ENCODE assay signal across 26 mouse cellular contexts in genomic region chr7:114083088-114083487, GRCm38 (mm10). TPM values are rescaled to one million over a fixed set of nuclear protein-coding genes. Genes with fewer than 3 reads are reported as not detected.
DNase-seq lines count a peak whose midpoint lies in the region; ATAC-seq lines count a peak whose summit lies in the region.
"Had no signal": no experiment of that assay in that cellular context is flagged by ENCODE, and none has a peak within 500 bp of the region (broad histone marks: within the 10 kb centered on the region; RNA-seq: fewer than 3 reads in every experiment).

No protein-coding gene starts in this region.

- 92% methylated on average over 2 of the region's 2 CpGs for WGBS in embryonic facial prominence, embryonic 12.5 days
- WGBS in embryonic facial prominence, embryonic 10.5 days: 69% methylated on average over 2 of the region's 2 CpGs
- 57% methylated on average over 2 of the region's 2 CpGs for WGBS in lung, embryonic 15.5 days

- no peak for DNase-seq in embryonic facial prominence, embryonic 10.5 days (ENCODE audit: low spot score)
- DNase-seq in lung, postnatal 14 days: no peak
- DNase-seq in A20 (ENCODE audit: low read depth, low spot score): peak; percentile 67
- DNase-seq in gastrocnemius, postnatal 36 days: no peak
- DNase-seq: adrenal gland, postnatal 10 days; adrenal gland, postnatal 36 days; cerebellum, adult 8-10 months; cerebellum, postnatal 10 days; cerebellum, postnatal 36 days; embryo, embryonic 11 days; gastrocnemius, postnatal 10 days; heart, adult 11 months; heart, postnatal 14 days; heart, postnatal 4 days had no signal

- no peaks in the 10 kb centered on the region for H3K9me3 ChIP-seq in embryonic facial prominence, embryonic 12.5 days
- no peaks in the 10 kb centered on the region for H3K9me3 ChIP-seq in embryonic facial prominence, embryonic 10.5 days
- no peaks in the 10 kb centered on the region for H3K9me3 ChIP-seq in lung, embryonic 15.5 days
- H3K9me3 ChIP-seq: forebrain, embryonic 10.5 days; forebrain, embryonic 13.5 days; G1E; heart, embryonic 13.5 days had no signal

- peaks cover 10% of the 10 kb centered on the region; the same call in 1 of the 2 replicates for H3K4me1 ChIP-seq in embryonic facial prominence, embryonic 12.5 days
- peaks cover 22% of the 10 kb centered on the region for H3K4me1 ChIP-seq in embryonic facial prominence, embryonic 10.5 days
- H3K4me1 ChIP-seq in lung, embryonic 15.5 days: peaks cover 18% of the 10 kb centered on the region

- no peaks in the 10 kb centered on the region for H3K27me3 ChIP-seq in embryonic facial prominence, embryonic 12.5 days
- no peaks in the 10 kb centered on the region for H3K27me3 ChIP-seq in embryonic facial prominence, embryonic 10.5 days (replicated peaks; ENCODE audit: low read depth, poor library complexity, severe bottlenecking)
- no peaks in the 10 kb centered on the region for H3K27me3 ChIP-seq in lung, embryonic 15.5 days
- H3K27me3 ChIP-seq: CH12.LX; forebrain, embryonic 13.5 days; heart, embryonic 13.5 days; Patski had no signal

- H3K9ac ChIP-seq in embryonic facial prominence, embryonic 12.5 days: no peak overlapping the region
- no peak overlapping the region for H3K9ac ChIP-seq in lung, embryonic 15.5 days
- H3K9ac ChIP-seq: forebrain, embryonic 13.5 days; heart, embryonic 13.5 days; hindbrain, embryonic 14.5 days had no signal

- intact Hi-C loops in gastrocnemius, postnatal 36 days (cut with DNase I): no loop called here

- 0 out of 2 replicates have a peak, but pooled peaks have one; percentile 47 for ATAC-seq in embryonic facial prominence, embryonic 12.5 days (ENCODE audit: insufficient number of reproducible peaks, insufficient read depth, low FRiP score, low TSS enrichment)
- ATAC-seq in lung, embryonic 15.5 days (ENCODE audit: borderline replicate concordance, extremely low read depth, low FRiP score, low TSS enrichment): 0 out of 2 replicates have a peak, but pooled peaks have one; percentile 52
- ATAC-seq: forebrain, embryonic 13.5 days; forebrain, embryonic 16.5 days; hindbrain, postnatal 0 days; intestine, embryonic 16.5 days; Patski had no signal

- H3K27ac ChIP-seq in embryonic facial prominence, embryonic 12.5 days: no peak overlapping the region
- H3K27ac ChIP-seq in embryonic facial prominence, embryonic 10.5 days (replicated peaks): no peak overlapping the region
- H3K27ac ChIP-seq in lung, embryonic 15.5 days: no peak overlapping the region
- H3K27ac ChIP-seq: forebrain, embryonic 10.5 days; forebrain, embryonic 13.5 days; heart, embryonic 13.5 days; hindbrain, embryonic 14.5 days; hindbrain, postnatal 0 days had no signal

- no peak overlapping the region for H3K4me3 ChIP-seq in embryonic facial prominence, embryonic 12.5 days
- no peak overlapping the region for H3K4me3 ChIP-seq in embryonic facial prominence, embryonic 10.5 days
- H3K4me3 ChIP-seq in lung, embryonic 15.5 days: no peak overlapping the region
- H3K4me3 ChIP-seq: forebrain, embryonic 10.5 days; forebrain, embryonic 13.5 days; heart, embryonic 13.5 days had no signal

- no peak overlapping the region for H3K4me2 ChIP-seq in embryonic facial prominence, embryonic 12.5 days (replicated peaks)
- H3K4me2 ChIP-seq in lung, embryonic 15.5 days: no peak overlapping the region
- H3K4me2 ChIP-seq: forebrain, embryonic 13.5 days; heart, embryonic 13.5 days; hindbrain, embryonic 14.5 days had no signal

- H3K36me3 ChIP-seq in embryonic facial prominence, embryonic 12.5 days: no peaks in the 10 kb centered on the region
- H3K36me3 ChIP-seq in embryonic facial prominence, embryonic 10.5 days (replicated peaks): no peaks in the 10 kb centered on the region
- no peaks in the 10 kb centered on the region for H3K36me3 ChIP-seq in lung, embryonic 15.5 days
- H3K36me3 ChIP-seq: forebrain, embryonic 10.5 days; G1E; heart, embryonic 13.5 days had no signal

RNA-seq across cellular contexts. Expression of gene Rras2, which starts 34.5 kb away (rescaled TPM):
- 23.4 and 24.4 TPM in 2 replicates for polyA plus RNA-seq in embryonic facial prominence, embryonic 12.5 days (2016; fragmentation: Nextera tagmentation; extraction: Ambion mirVana)
- polyA plus RNA-seq in embryonic facial prominence, embryonic 10.5 days (2016; fragmentation: Nextera tagmentation; extraction: Ambion mirVana): 26.1 and 26.9 TPM in 2 replicates
- polyA plus RNA-seq in lung, embryonic 15.5 days (2015; fragmentation: Nextera tagmentation; extraction: Ambion mirVana): 40.7 and 43.3 TPM in 2 replicates
- total RNA-seq in gastrocnemius, postnatal 36 days (2021): 10 to 100 TPM; 15.3 to 15.7 TPM
- polyA plus RNA-seq: G1E had no signal
